Mouse (Mus musculus): Measurements from ENCODE around the gene Myo5c. TPM values are rescaled to one million over a fixed set of nuclear protein-coding genes. Genes with fewer than 3 reads are reported as not detected.

Myo5c gene
- polyA plus RNA-seq, 1 experiment from 2014 or later: 0.21 TPM

GRCm38 (mm10) chr9:75221420-75222287, 10.2 kb upstream of the Myo5c start:
- no peak overlapping the region for H3K4me2 ChIP-seq
- peak; percentile 53; the same call in 1 of the 2 replicates for ATAC-seq
- no peaks in the 10 kb centered on the region for H3K9me3 ChIP-seq (replicated peaks)
- no peaks in the 10 kb centered on the region for H3K4me1 ChIP-seq
- H3K27ac ChIP-seq: no peak overlapping the region
- 71% methylated on average over 10 of the region's 10 CpGs for WGBS
- no peak overlapping the region for H3K4me3 ChIP-seq
- no peaks in the 10 kb centered on the region for H3K27me3 ChIP-seq
- no peak overlapping the region for H3K9ac ChIP-seq
- H3K36me3 ChIP-seq (ENCODE audit: poor library complexity, severe bottlenecking): peaks cover 43% of the 10 kb centered on the region

GRCm38 (mm10) chr9:75232860-75233259, 1.0 kb downstream of the Myo5c start:
- peaks cover 39% of the 10 kb centered on the region for H3K27me3 ChIP-seq
- WGBS: 11% methylated on average over 8 of the region's 8 CpGs
- H3K9me3 ChIP-seq (replicated peaks): no peaks in the 10 kb centered on the region
- H3K27ac ChIP-seq: no peak overlapping the region
- H3K4me1 ChIP-seq: peaks cover 9% of the 10 kb centered on the region
- ATAC-seq: no peak
- no peak overlapping the region for H3K9ac ChIP-seq
- H3K4me3 ChIP-seq: no peak overlapping the region
- H3K4me2 ChIP-seq: no peak overlapping the region
- no peaks in the 10 kb centered on the region for H3K36me3 ChIP-seq (ENCODE audit: poor library complexity, severe bottlenecking)

- Histone ChIP-seq H3K27ac (no peak overlapping the region), H3K27me3 (peaks cover 39% of the 10 kb centered on the region), H3K9me3 (replicated peaks) (no peaks in the 10 kb centered on the region), H3K4me1 (peaks cover 9% of the 10 kb centered on the region), H3K4me2 (no peak overlapping the region), H3K9ac (no peak overlapping the region), H3K4me3 (no peak overlapping the region), H3K36me3 (ENCODE audit: poor library complexity, severe bottlenecking) (no peaks in the 10 kb centered on the region)
- no peak for ATAC-seq
- WGBS: 33% methylated on average over 7 of the region's 7 CpGs
Observed at GRCm38 (mm10) chr9:75234271-75234741, 2.5 kb downstream of the Myo5c start.

- H3K36me3 ChIP-seq (ENCODE audit: poor library complexity, severe bottlenecking): no peaks in the 10 kb centered on the region
- H3K27ac ChIP-seq: no peak overlapping the region
- peaks cover 39% of the 10 kb centered on the region for H3K27me3 ChIP-seq
- H3K4me2 ChIP-seq: no peak overlapping the region
- no peak overlapping the region for H3K4me3 ChIP-seq
- no peak overlapping the region for H3K9ac ChIP-seq
- H3K9me3 ChIP-seq (replicated peaks): no peaks in the 10 kb centered on the region
- ATAC-seq: no peak
- H3K4me1 ChIP-seq: peaks cover 9% of the 10 kb centered on the region
- 78% methylated on average over 12 of the region's 12 CpGs for WGBS
Observed at GRCm38 (mm10) chr9:75234983-75235627, 3.3 kb downstream of the Myo5c start.

- 64% methylated on average over 2 of the region's 2 CpGs for WGBS
- H3K4me3 ChIP-seq: no peak overlapping the region
- no peak for ATAC-seq
- H3K27me3 ChIP-seq: peaks cover 37% of the 10 kb centered on the region
- no peaks in the 10 kb centered on the region for H3K36me3 ChIP-seq (ENCODE audit: poor library complexity, severe bottlenecking)
- no peaks in the 10 kb centered on the region for H3K9me3 ChIP-seq (replicated peaks)
- no peak overlapping the region for H3K27ac ChIP-seq
- no peak overlapping the region for H3K9ac ChIP-seq
- no peak overlapping the region for H3K4me2 ChIP-seq
- peaks cover 9% of the 10 kb centered on the region for H3K4me1 ChIP-seq
Observed at GRCm38 (mm10) chr9:75235696-75236095, 3.9 kb downstream of the Myo5c start.

- H3K4me3 ChIP-seq: no peak overlapping the region
- H3K4me1 ChIP-seq: peaks cover 9% of the 10 kb centered on the region
- H3K27me3 ChIP-seq: peaks cover 27% of the 10 kb centered on the region
- WGBS: 89% methylated on average over 12 of the region's 12 CpGs
- no peaks in the 10 kb centered on the region for H3K9me3 ChIP-seq (replicated peaks)
- no peak overlapping the region for H3K27ac ChIP-seq
- H3K9ac ChIP-seq: no peak overlapping the region
- ATAC-seq: no peak
- no peak overlapping the region for H3K4me2 ChIP-seq
- no peaks in the 10 kb centered on the region for H3K36me3 ChIP-seq (ENCODE audit: poor library complexity, severe bottlenecking)
Observed at GRCm38 (mm10) chr9:75236416-75237308, 4.8 kb downstream of the Myo5c start.

GRCm38 (mm10) chr9:75238179-75238578, 6.4 kb downstream of the Myo5c start:
- 90% methylated on average over 3 of the region's 3 CpGs for WGBS
- no peak overlapping the region for H3K9ac ChIP-seq

GRCm38 (mm10) chr9:75243052-75243451, 11.2 kb downstream of the Myo5c start:
- Histone ChIP-seq H3K4me1 (peaks cover 10% of the 10 kb centered on the region), H3K9me3 (replicated peaks) (no peaks in the 10 kb centered on the region), H3K9ac (no peak overlapping the region), H3K36me3 (ENCODE audit: poor library complexity, severe bottlenecking) (no peaks in the 10 kb centered on the region), H3K27ac (no peak overlapping the region), H3K27me3 (no peaks in the 10 kb centered on the region), H3K4me2 (no peak overlapping the region), H3K4me3 (no peak overlapping the region)
- WGBS: 87% methylated on average over 6 of the region's 6 CpGs
- ATAC-seq: no peak

More at GRCm38 (mm10) chr9:75238179-75238578, 6.4 kb downstream of the Myo5c start:
- no peak overlapping the region for H3K27ac ChIP-seq
- peaks cover 12% of the 10 kb centered on the region for H3K27me3 ChIP-seq
- no peak for ATAC-seq
- H3K4me3 ChIP-seq: no peak overlapping the region
- H3K4me2 ChIP-seq: no peak overlapping the region
- no peaks in the 10 kb centered on the region for H3K36me3 ChIP-seq (ENCODE audit: poor library complexity, severe bottlenecking)
- no peaks in the 10 kb centered on the region for H3K4me1 ChIP-seq
- no peaks in the 10 kb centered on the region for H3K9me3 ChIP-seq (replicated peaks)

- peak; percentile 48; the same call in 1 of the 2 replicates for ATAC-seq
- WGBS: 23% methylated on average over 5 of the region's 5 CpGs
- Histone ChIP-seq H3K4me2 (no peak overlapping the region), H3K36me3 (ENCODE audit: poor library complexity, severe bottlenecking) (no peaks in the 10 kb centered on the region), H3K4me1 (peaks cover 10% of the 10 kb centered on the region), H3K4me3 (no peak overlapping the region), H3K9ac (no peak overlapping the region), H3K27me3 (no peaks in the 10 kb centered on the region), H3K27ac (peak overlapping the region; percentile 31), H3K9me3 (replicated peaks) (no peaks in the 10 kb centered on the region)
Observed at GRCm38 (mm10) chr9:75243730-75244406, 12.0 kb downstream of the Myo5c start.

- Histone ChIP-seq H3K9ac (no peak overlapping the region), H3K27ac (no peak overlapping the region), H3K9me3 (replicated peaks) (no peaks in the 10 kb centered on the region), H3K4me3 (no peak overlapping the region), H3K4me2 (no peak overlapping the region), H3K36me3 (ENCODE audit: poor library complexity, severe bottlenecking) (no peaks in the 10 kb centered on the region), H3K4me1 (peaks cover 10% of the 10 kb centered on the region), H3K27me3 (no peaks in the 10 kb centered on the region)
- no peak for ATAC-seq
- 85% methylated on average over 4 of the region's 4 CpGs for WGBS
Observed at GRCm38 (mm10) chr9:75244527-75244926, 12.7 kb downstream of the Myo5c start.
